Mouse (Mus musculus) stomach, postnatal 0 days (tissue): ENCODE measurements around the gene Ugp2.

Source experiments
- CTCF ChIP-seq: IDR thresholded peaks from 2 replicates; pipeline ENCODE4 v1.5.1; 2016; ENCODE audit warnings: antibody characterized with exemption, low read depth, mild to moderate bottlenecking, moderate library complexity
- EP300 ChIP-seq: optimal IDR thresholded peaks from 2 replicates; pipeline ENCODE3; 2016; ENCODE audit warnings: antibody characterized with exemption

DNA sequence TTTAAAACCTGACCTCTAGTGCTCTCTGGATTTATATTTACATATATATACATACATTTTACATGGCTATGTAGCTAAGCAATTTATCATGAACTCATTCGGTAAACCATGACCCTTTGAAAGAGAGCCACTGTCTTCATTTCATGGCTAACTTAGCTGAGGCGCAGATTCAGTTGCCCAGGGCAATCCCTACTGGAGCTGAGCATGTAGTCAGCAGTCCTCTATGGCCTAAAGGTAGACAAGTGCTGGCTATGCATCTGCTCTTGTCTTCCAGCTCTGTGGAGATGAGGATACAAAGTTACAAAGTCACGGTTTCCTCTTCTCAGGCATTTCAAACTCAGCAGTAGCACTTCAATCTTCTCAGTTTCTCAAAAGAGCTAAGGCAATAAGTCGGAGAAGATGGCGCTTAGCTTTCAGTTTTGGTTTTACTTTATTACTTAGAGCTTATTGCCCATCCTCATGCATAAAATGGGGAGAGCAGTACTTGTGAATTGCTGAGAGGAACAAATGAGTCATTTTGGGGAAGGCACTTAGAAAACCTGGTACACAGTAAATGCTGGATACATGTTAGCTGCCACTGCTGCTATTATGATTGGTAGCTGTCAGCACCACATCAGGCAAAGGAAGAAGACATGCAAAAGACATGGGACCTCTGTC lies 38.2 kb downstream of the Ugp2 start:
- TF ChIP-seq CTCF (no peak), EP300 (no peak)
